Mouse (Mus musculus): Measurements from ENCODE around the gene Gabra2.

GRCm38 (mm10) chr5:71078861-71079260 lies 16.8 kb downstream of the Gabra2 start:
- TF ChIP-seq CTCF (IDR thresholded peaks at IDR 0.05; ENCODE audit: control insufficient read depth, insufficient read depth, insufficient replicate concordance, low read depth, low read length) (no peak), POLR2A (IDR thresholded peaks at IDR 0.05; ENCODE audit: control insufficient read depth, low read depth, low read length) (no peak)

Measured in testis, adult 2 months (tissue).